8 mouse cellular contexts compared by ENCODE assay signal in genomic region chr5:134704157-134704556, GRCm38 (mm10). TPM values are rescaled to one million over a fixed set of nuclear protein-coding genes. Genes with fewer than 3 reads are reported as not detected.
DNase-seq lines count a peak whose midpoint lies in the region; ATAC-seq and TF ChIP-seq lines count a peak whose summit lies in the region.

No protein-coding gene starts in this region.

- ATAC-seq in CD4-positive, CD25-positive, alpha-beta regulatory T cell, adult 4 months = peak; percentile 96
- peak; percentile 62; the same call in 1 of the 2 replicates for ATAC-seq in erythroid progenitor cell, adult 5-6 weeks (replicated peaks; ENCODE audit: low FRiP score, poor library complexity, severe bottlenecking)
- peak; percentile 45; the same call in 1 of the 2 replicates for ATAC-seq in neural tube, embryonic 15.5 days (ENCODE audit: low FRiP score)

- no peaks in the 10 kb centered on the region; the same call in 1 of the 2 replicates for H3K27me3 ChIP-seq in neural tube, embryonic 15.5 days (replicated peaks)
- no peaks in the 10 kb centered on the region for H3K27me3 ChIP-seq in testis, adult 2 months (ENCODE audit: control insufficient read depth, insufficient read depth, low read length)

- TF ChIP-seq CTCF in bone marrow, adult 2 months (IDR thresholded peaks at IDR 0.05; ENCODE audit: control insufficient read depth, insufficient read depth, low read length) = peak; percentile 93
- peak; percentile 69; the same call in 1 of the 2 replicates for TF ChIP-seq CTCF in testis, adult 2 months (IDR thresholded peaks at IDR 0.05; ENCODE audit: control insufficient read depth, insufficient read depth, insufficient replicate concordance, low read depth, low read length)

- no peak overlapping the region for H3K27ac ChIP-seq in bone marrow, adult 2 months (ENCODE audit: control insufficient read depth, insufficient read depth, low read depth, low read length, poor library complexity)
- no peak overlapping the region for H3K27ac ChIP-seq in neural tube, embryonic 15.5 days (replicated peaks)
- H3K27ac ChIP-seq in testis, adult 2 months (ENCODE audit: control insufficient read depth, insufficient read depth, low read depth, low read length) = no peak overlapping the region

- H3K9me3 ChIP-seq in neural tube, embryonic 15.5 days (replicated peaks) = no peaks in the 10 kb centered on the region

- TF ChIP-seq POLR2A in bone marrow, adult 2 months (IDR thresholded peaks at IDR 0.05; ENCODE audit: borderline replicate concordance, control insufficient read depth, low read depth, low read length) = no peak
- TF ChIP-seq POLR2A in testis, adult 2 months (IDR thresholded peaks at IDR 0.05; ENCODE audit: control insufficient read depth, low read depth, low read length) = no peak

- no peaks in the 10 kb centered on the region for H3K4me1 ChIP-seq in bone marrow, adult 2 months (ENCODE audit: control insufficient read depth, insufficient read depth, low read length)
- H3K4me1 ChIP-seq in neural tube, embryonic 15.5 days = no peaks in the 10 kb centered on the region
- no peaks in the 10 kb centered on the region for H3K4me1 ChIP-seq in testis, adult 2 months (ENCODE audit: control insufficient read depth, insufficient read depth, low read length)

- no peak overlapping the region for H3K4me2 ChIP-seq in neural tube, embryonic 15.5 days

- no peak overlapping the region for H3K9ac ChIP-seq in neural tube, embryonic 15.5 days (replicated peaks)

- intact Hi-C loops in heart, postnatal 25 days (cut with DNase I) = loop anchor here (2.0 to 10.0 kb wide), 4 partner anchors 35 to 329 kb away; no protein-coding TSS in a partner anchor

- no peak overlapping the region for H3K4me3 ChIP-seq in bone marrow, adult 2 months (replicated peaks; ENCODE audit: control insufficient read depth, low read depth, low read length)
- H3K4me3 ChIP-seq in neural tube, embryonic 15.5 days (replicated peaks) = no peak overlapping the region
- no peak overlapping the region for H3K4me3 ChIP-seq in testis, adult 2 months (ENCODE audit: control insufficient read depth, low read depth, low read length)

- peak; percentile 31 for DNase-seq in heart, postnatal 25 days (ENCODE audit: low spot score)
- peak; percentile 85 to 86 for DNase-seq in kidney, postnatal 4 days
- peak; percentile 77 to 81 for DNase-seq in lung, adult 18-20 months

- H3K36me3 ChIP-seq in neural tube, embryonic 15.5 days = no peaks in the 10 kb centered on the region
- H3K36me3 ChIP-seq in testis, adult 2 months (ENCODE audit: control insufficient read depth, insufficient read depth, low read length) = no peaks in the 10 kb centered on the region

RNA-seq across cellular contexts. Expression of gene Limk1, which starts 15.8 kb away (rescaled TPM):
- 1 to 10 TPM; 3.8 to 6.9 TPM for polyA plus RNA-seq in CD4-positive, CD25-positive, alpha-beta regulatory T cell, adult 4 months (2017; shearing (Covaris generic))
- polyA plus RNA-seq in bone marrow, adult 2 months (2011; ENCODE audit: insufficient read depth, insufficient read length, low replicate concordance, missing spikeins) = 5.9 and 8.6 TPM in 2 replicates
- 0.42 and 1.8 TPM in 2 replicates for total RNA-seq in erythroid progenitor cell, adult 5-6 weeks (2015; ENCODE audit: low replicate concordance)
- 0.64 and 0.76 TPM in 2 replicates for total RNA-seq in erythroid progenitor cell, adult 5-6 weeks (2017; ENCODE audit: low replicate concordance)
- 1 to 10 TPM; 4.7 to 5.0 TPM for total RNA-seq in heart, postnatal 25 days (2021)
- polyA plus RNA-seq in neural tube, embryonic 15.5 days (2015; fragmentation: Nextera tagmentation; extraction: Ambion mirVana) = 22.7 and 27.1 TPM in 2 replicates
- 16.3 and 19.5 TPM in 2 replicates for polyA plus RNA-seq in testis, adult 2 months (2012; rRNA removed)

RNA-seq across cellular contexts. Expression of gene Eln, which starts 43.0 kb away (rescaled TPM):
- polyA plus RNA-seq in CD4-positive, CD25-positive, alpha-beta regulatory T cell, adult 4 months (2017; shearing (Covaris generic)) = not detected
- polyA plus RNA-seq in bone marrow, adult 2 months (2011; ENCODE audit: insufficient read depth, insufficient read length, low replicate concordance, missing spikeins) = 4.6 and 6.2 TPM in 2 replicates
- total RNA-seq in erythroid progenitor cell, adult 5-6 weeks (2015; ENCODE audit: low replicate concordance) = not detected in 2 replicates
- not detected in 2 replicates for total RNA-seq in erythroid progenitor cell, adult 5-6 weeks (2017; ENCODE audit: low replicate concordance)
- 100 to 1,000 TPM; 147 to 183 TPM for total RNA-seq in heart, postnatal 25 days (2021)
- 25.8 and 51.6 TPM in 2 replicates for polyA plus RNA-seq in neural tube, embryonic 15.5 days (2015; fragmentation: Nextera tagmentation; extraction: Ambion mirVana)
- polyA plus RNA-seq in testis, adult 2 months (2012; rRNA removed) = 12.8 and 13.8 TPM in 2 replicates

Comparison
In these comparisons a context has a peak if more than half of its experiments do, and no peak if none do; other contexts are left out.
1. ATAC-seq: peak in every context shown above with its lines; median percentile 96 in CD4-positive, CD25-positive, alpha-beta regulatory T cell, adult 4 months; 62 in erythroid progenitor cell, adult 5-6 weeks; 45 in neural tube, embryonic 15.5 days.
2. DNase-seq: peak in every context shown above with its lines; median percentile 86 in kidney, postnatal 4 days; 79 in lung, adult 18-20 months; 31 in heart, postnatal 25 days.